ENCODE assay signal across 8 mouse cellular contexts in the genomic region with DNA sequence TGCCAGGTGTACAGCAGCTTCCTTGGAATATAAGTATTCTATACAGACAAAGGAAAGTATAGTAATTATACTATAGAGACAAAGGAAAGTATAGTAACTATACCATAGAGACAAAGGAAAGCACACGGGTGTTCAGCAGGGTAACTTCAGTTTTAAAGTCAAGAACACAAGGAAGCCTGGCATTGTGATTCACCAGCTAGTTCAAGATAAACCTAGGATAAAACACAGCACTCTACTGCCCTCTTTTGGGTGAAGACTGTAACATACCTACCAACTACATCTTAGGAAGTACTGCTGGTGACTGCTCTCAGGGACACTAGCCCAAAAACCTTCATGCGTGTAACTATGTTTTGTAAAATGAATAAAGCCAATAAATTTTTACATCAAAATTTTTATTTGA. TPM values are rescaled to one million over a fixed set of nuclear protein-coding genes. Genes with fewer than 3 reads are reported as not detected.
DNase-seq lines count a peak whose midpoint lies in the region; ATAC-seq and TF ChIP-seq lines count a peak whose summit lies in the region.

No protein-coding gene starts in this region.

- TF ChIP-seq RAD21 in MEL (IDR thresholded peaks at IDR 0.05; ENCODE audit: low read depth, low read length), result peak; percentile 81

- H3K9me3 ChIP-seq in liver, embryonic 11.5 days (ENCODE audit: control insufficient read depth, low read length), result no peaks in the 10 kb centered on the region
- no peaks in the 10 kb centered on the region for H3K9me3 ChIP-seq in MEL (replicated peaks; ENCODE audit: insufficient read depth, low read length)
- no peaks in the 10 kb centered on the region for H3K9me3 ChIP-seq in heart, embryonic 16.5 days (replicated peaks; ENCODE audit: control insufficient read depth, low read length)
- H3K9me3 ChIP-seq in midbrain, embryonic 13.5 days, result no peaks in the 10 kb centered on the region

- peak; percentile 57 for TF ChIP-seq CTCF in liver, adult 2 months (IDR thresholded peaks at IDR 0.05; ENCODE audit: low read depth, low read length)
- TF ChIP-seq CTCF in MEL (IDR thresholded peaks at IDR 0.05 in 2 of 3, conservative IDR thresholded peaks at IDR 0.05 in 1 of 3; ENCODE audit: control insufficient read depth in 1 of 3, insufficient read depth in 1 of 3, low read depth in 2 of 3, low read length in 3 of 3, poor library complexity in 1 of 3, severe bottlenecking in 1 of 3), result peak in 2 of 3 experiments; percentile 60 to 78; a peak in 4 of 6 replicates

- no peak overlapping the region for H3K4me3 ChIP-seq in liver, adult 2 months (ENCODE audit: insufficient read depth, low read depth, low read length)
- no peak overlapping the region for H3K4me3 ChIP-seq in liver, embryonic 11.5 days (ENCODE audit: low read depth, low read length)
- no peak overlapping the region for H3K4me3 ChIP-seq in MEL (ENCODE audit: control insufficient read depth in 1 of 2, insufficient read depth in 1 of 2, low read depth in 2 of 2, low read length in 2 of 2)
- H3K4me3 ChIP-seq in heart, embryonic 16.5 days (ENCODE audit: low read length), result no peak overlapping the region
- no peak overlapping the region for H3K4me3 ChIP-seq in midbrain, embryonic 13.5 days (replicated peaks)

- peaks cover 12% of the 10 kb centered on the region; the same call in 1 of the 2 replicates for H3K36me3 ChIP-seq in liver, adult 2 months (ENCODE audit: control insufficient read depth, insufficient read depth, low read length)
- H3K36me3 ChIP-seq in liver, embryonic 11.5 days (ENCODE audit: control insufficient read depth, insufficient read depth, low read length), result peaks cover 15% of the 10 kb centered on the region; the same call in 1 of the 2 replicates
- peaks cover 0 to 2% of the 10 kb centered on the region in 2 experiments; a peak in 1 of 4 replicates for H3K36me3 ChIP-seq in MEL (ENCODE audit: control insufficient read depth in 1 of 2, insufficient read depth in 2 of 2, low read length in 2 of 2)
- peaks cover 23% of the 10 kb centered on the region for H3K36me3 ChIP-seq in heart, embryonic 16.5 days (ENCODE audit: control insufficient read depth, insufficient read depth)
- H3K36me3 ChIP-seq in midbrain, embryonic 13.5 days, result peaks cover 41% of the 10 kb centered on the region

- WGBS in liver, adult 2 months, result 32% methylated on average over 2 of the region's 2 CpGs
- 28% methylated on average over 2 of the region's 2 CpGs for WGBS in liver, embryonic 11.5 days
- 19% methylated on average over 2 of the region's 2 CpGs for WGBS in heart, embryonic 16.5 days
- WGBS in midbrain, embryonic 13.5 days, result 29% methylated on average over 2 of the region's 2 CpGs

- H3K4me1 ChIP-seq in liver, adult 2 months (ENCODE audit: control insufficient read depth, insufficient read depth, low read length), result peaks cover 7% of the 10 kb centered on the region
- H3K4me1 ChIP-seq in liver, embryonic 11.5 days (replicated peaks; ENCODE audit: control insufficient read depth, insufficient read depth, low read length), result no peaks in the 10 kb centered on the region
- H3K4me1 ChIP-seq in MEL (ENCODE audit: control insufficient read depth in 1 of 2, insufficient read depth in 2 of 2, low read length in 2 of 2), result no peaks in the 10 kb centered on the region
- H3K4me1 ChIP-seq in heart, embryonic 16.5 days (ENCODE audit: control insufficient read depth, insufficient read depth, low read length), result peaks cover 2% of the 10 kb centered on the region; the same call in 1 of the 2 replicates
- peaks cover 8% of the 10 kb centered on the region for H3K4me1 ChIP-seq in midbrain, embryonic 13.5 days (replicated peaks)

- peak; percentile 74 for DNase-seq in liver, adult 2 months (ENCODE audit: extremely low read depth, low read depth, low spot score)
- DNase-seq in liver, embryonic 11.5 days (ENCODE audit: low spot score), result no peak
- DNase-seq in MEL (ENCODE audit: low read depth, low spot score), result peak; percentile 87
- peak; percentile 77 for DNase-seq in cerebellum, adult 9-11 months
- DNase-seq in layer of hippocampus, adult 11-12 months (ENCODE audit: low spot score), result peak; percentile 73
- DNase-seq in testis, postnatal 14 days (ENCODE audit: low spot score), result no peak

- H3K9ac ChIP-seq in liver, adult 2 months (ENCODE audit: low read depth, low read length), result no peak overlapping the region
- H3K9ac ChIP-seq in liver, embryonic 11.5 days (ENCODE audit: low read depth, low read length), result no peak overlapping the region
- H3K9ac ChIP-seq in MEL (ENCODE audit: control insufficient read depth, low read depth, low read length, poor library complexity, severe bottlenecking), result no peak overlapping the region
- no peak overlapping the region for H3K9ac ChIP-seq in heart, embryonic 16.5 days (ENCODE audit: low read length)
- H3K9ac ChIP-seq in midbrain, embryonic 13.5 days (replicated peaks), result no peak overlapping the region

- TF ChIP-seq POLR2A in liver, adult 2 months (IDR thresholded peaks at IDR 0.05; ENCODE audit: extremely low read depth, insufficient read depth, low read length), result no peak
- no peak for TF ChIP-seq POLR2A in MEL (IDR thresholded peaks at IDR 0.05; ENCODE audit: control insufficient read depth in 1 of 2, insufficient read depth in 1 of 2, low read depth in 1 of 2, low read length in 2 of 2, poor library complexity in 1 of 2)

- H3K27me3 ChIP-seq in liver, adult 2 months (ENCODE audit: control insufficient read depth, insufficient read depth, low read length), result no peaks in the 10 kb centered on the region
- H3K27me3 ChIP-seq in liver, embryonic 11.5 days (replicated peaks; ENCODE audit: control insufficient read depth, insufficient read depth, low read length), result no peaks in the 10 kb centered on the region
- no peaks in the 10 kb centered on the region for H3K27me3 ChIP-seq in MEL (ENCODE audit: control insufficient read depth in 1 of 2, insufficient read depth in 2 of 2, low read length in 2 of 2)
- H3K27me3 ChIP-seq in heart, embryonic 16.5 days (ENCODE audit: control insufficient read depth, insufficient read depth, low read length), result no peaks in the 10 kb centered on the region
- no peaks in the 10 kb centered on the region for H3K27me3 ChIP-seq in midbrain, embryonic 13.5 days

- no peak overlapping the region for H3K4me2 ChIP-seq in liver, embryonic 11.5 days
- H3K4me2 ChIP-seq in heart, embryonic 16.5 days (ENCODE audit: low read depth, low read length), result no peak overlapping the region
- H3K4me2 ChIP-seq in midbrain, embryonic 13.5 days (replicated peaks), result no peak overlapping the region

- no peak overlapping the region for H3K27ac ChIP-seq in liver, adult 2 months (replicated peaks; ENCODE audit: insufficient read depth, low read depth, low read length)
- H3K27ac ChIP-seq in liver, embryonic 11.5 days (ENCODE audit: low read depth, low read length), result no peak overlapping the region
- no peak overlapping the region for H3K27ac ChIP-seq in MEL (ENCODE audit: control insufficient read depth, low read depth, low read length)
- no peak overlapping the region for H3K27ac ChIP-seq in heart, embryonic 16.5 days (ENCODE audit: low read length)
- H3K27ac ChIP-seq in midbrain, embryonic 13.5 days, result no peak overlapping the region

- no peaks in the 10 kb centered on the region for H3K79me2 ChIP-seq in liver, adult 2 months (ENCODE audit: control insufficient read depth, insufficient read depth, low read length)
- H3K79me2 ChIP-seq in MEL (ENCODE audit: control insufficient read depth, insufficient read depth, low read length, poor library complexity), result no peaks in the 10 kb centered on the region

- no peak; the same call in 1 of the 2 replicates for ATAC-seq in liver, embryonic 11.5 days (replicated peaks; ENCODE audit: low FRiP score)
- ATAC-seq in heart, embryonic 16.5 days (replicated peaks; ENCODE audit: extremely low read depth, insufficient read depth, low FRiP score), result 0 out of 2 replicates have a peak, but pooled peaks have one; percentile 32
- ATAC-seq in midbrain, embryonic 13.5 days, result peak; percentile 64; the same call in 1 of the 2 replicates

- TF ChIP-seq EP300 in MEL (IDR thresholded peaks at IDR 0.05; ENCODE audit: low read depth in 1 of 2, low read length in 2 of 2), result peak in 1 of 2 experiments; percentile 29; a peak in 1 of 4 replicates

TF ChIP-seq in MEL, 35 proteins besides CTCF, POLR2A, EP300 and RAD21 (continues in another document):
- TF ChIP-seq MYC (IDR thresholded peaks at IDR 0.05; ENCODE audit: low read depth, low read length), result no peak
- peak; percentile 54 for TF ChIP-seq GATA1 (IDR thresholded peaks at IDR 0.05; ENCODE audit: low read depth, low read length)
- no peak for TF ChIP-seq ELF1 (IDR thresholded peaks at IDR 0.05; ENCODE audit: low read depth, low read length)

RNA-seq across cellular contexts. Expression of gene Nhlrc3, which starts 14.9 kb away (rescaled TPM):
- 8.0 and 9.0 TPM in 2 replicates for total RNA-seq in liver, adult 2 months (2014; rRNA removed)
- polyA plus RNA-seq in liver, adult 2 months (2012; rRNA removed), result 5.9 and 6.6 TPM in 2 replicates
- polyA plus RNA-seq in liver, embryonic 11.5 days (2014; fragmentation: Nextera tagmentation; extraction: Ambion mirVana), result 6.8 and 9.5 TPM in 2 replicates
- total RNA-seq in MEL (2012; rRNA removed), result 4.8 and 6.7 TPM in 2 replicates
- polyA plus RNA-seq in MEL (2012; ENCODE audit: insufficient read depth in 1 of 2, insufficient read length in 2 of 2, low read depth in 1 of 2, low replicate concordance in 2 of 2, missing spikeins in 1 of 2), result 1 to 10 TPM in 1 of 2 experiments, not detected in 1; 9.1 TPM
- polyA plus RNA-seq in heart, embryonic 16.5 days (2015; fragmentation: Nextera tagmentation; extraction: Ambion mirVana), result 6.0 and 6.4 TPM in 2 replicates
- polyA plus RNA-seq in midbrain, embryonic 13.5 days (2015; fragmentation: Nextera tagmentation; extraction: Ambion mirVana), result 9.7 and 11.8 TPM in 2 replicates

RNA-seq across cellular contexts. Expression of gene Proser1, which starts 15.3 kb away (rescaled TPM):
- 2.4 and 2.6 TPM in 2 replicates for total RNA-seq in liver, adult 2 months (2014; rRNA removed)
- polyA plus RNA-seq in liver, adult 2 months (2012; rRNA removed), result 7.6 and 8.6 TPM in 2 replicates
- polyA plus RNA-seq in liver, embryonic 11.5 days (2014; fragmentation: Nextera tagmentation; extraction: Ambion mirVana), result 15.0 and 17.9 TPM in 2 replicates
- 3.5 and 4.0 TPM in 2 replicates for total RNA-seq in MEL (2012; rRNA removed)
- polyA plus RNA-seq in MEL (2012; ENCODE audit: insufficient read depth in 1 of 2, insufficient read length in 2 of 2, low read depth in 1 of 2, low replicate concordance in 2 of 2, missing spikeins in 1 of 2), result 100 to 1,000 TPM in 1 of 2 experiments, 10 to 100 TPM in 1; 24.6 to 107 TPM
- 11.2 and 11.7 TPM in 2 replicates for polyA plus RNA-seq in heart, embryonic 16.5 days (2015; fragmentation: Nextera tagmentation; extraction: Ambion mirVana)
- polyA plus RNA-seq in midbrain, embryonic 13.5 days (2015; fragmentation: Nextera tagmentation; extraction: Ambion mirVana), result 28.7 and 33.2 TPM in 2 replicates

RNA-seq across cellular contexts. Expression of gene Stoml3, which starts 40.2 kb away (rescaled TPM):
- not detected in 2 replicates for total RNA-seq in liver, adult 2 months (2014; rRNA removed)
- not detected in 2 replicates for polyA plus RNA-seq in liver, adult 2 months (2012; rRNA removed)
- polyA plus RNA-seq in liver, embryonic 11.5 days (2014; fragmentation: Nextera tagmentation; extraction: Ambion mirVana), result not detected in 2 replicates
- not detected in 2 replicates for total RNA-seq in MEL (2012; rRNA removed)
- polyA plus RNA-seq in MEL (2012; ENCODE audit: insufficient read depth in 1 of 2, insufficient read length in 2 of 2, low read depth in 1 of 2, low replicate concordance in 2 of 2, missing spikeins in 1 of 2), result not detected
- 0.10 TPM in 1 of 2 replicates, not detected in the other for polyA plus RNA-seq in heart, embryonic 16.5 days (2015; fragmentation: Nextera tagmentation; extraction: Ambion mirVana)
- polyA plus RNA-seq in midbrain, embryonic 13.5 days (2015; fragmentation: Nextera tagmentation; extraction: Ambion mirVana), result not detected in 2 replicates

Comparison
In these comparisons a context has a peak if more than half of its experiments do, and no peak if none do; other contexts are left out.
1. DNase-seq: peak in liver, adult 2 months (single experiment), MEL (single experiment), cerebellum, adult 9-11 months (single experiment) and layer of hippocampus, adult 11-12 months (single experiment); none in liver, embryonic 11.5 days (single experiment) and testis, postnatal 14 days (single experiment).